Mouse (Mus musculus) thymus, postnatal 25 days (tissue): ENCODE results near the gene Scgb1c1.
"Not testable (repeated sequence)": the region's sequence is repeated elsewhere in the genome, so short reads cannot be mapped to it uniquely, and the experiment has no call there.

ENCODE experiments used
- DNase-seq: peaks from one replicate; pipeline ENCODE4 v3.0.0; 2022

Gene Scgb1c1

DNA sequence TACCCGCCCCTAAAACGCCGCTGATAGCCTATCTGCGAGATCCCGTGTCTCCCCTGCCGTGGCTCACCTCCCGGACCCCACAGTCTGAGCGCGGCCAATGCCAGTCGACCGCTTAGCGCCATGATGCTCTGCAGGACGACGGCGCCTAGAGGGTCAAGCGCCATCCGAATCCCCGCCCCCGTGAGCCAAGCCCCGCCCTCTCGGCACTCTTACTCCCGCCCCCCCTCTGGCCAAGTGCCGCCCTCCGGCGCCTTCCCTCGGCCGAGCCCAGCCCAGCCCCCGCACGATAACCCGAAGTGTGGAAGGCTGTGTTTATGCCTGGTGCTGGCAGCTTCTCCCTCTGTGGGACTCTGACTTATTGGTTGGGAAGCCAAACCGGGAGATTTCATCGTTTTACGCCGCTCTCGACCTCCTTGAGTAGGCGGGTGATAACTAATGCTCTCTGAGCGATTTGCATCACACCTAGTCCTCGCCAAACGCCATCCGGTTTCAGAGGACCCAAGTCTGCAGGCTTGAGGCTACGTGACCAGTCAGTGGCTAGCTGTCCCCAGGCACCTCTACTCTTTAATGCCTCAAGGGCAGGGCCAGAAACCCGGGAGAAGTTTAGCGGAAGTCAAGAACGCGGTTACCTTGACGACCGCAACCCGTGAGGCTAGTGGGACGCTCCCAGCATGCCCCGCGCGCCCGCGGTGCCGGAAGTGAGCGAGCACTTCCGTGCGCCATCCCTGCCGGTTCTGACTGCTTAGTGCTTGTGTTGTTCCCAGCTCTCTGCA lies 36.5 kb downstream of the Scgb1c1 start, which contains the start of the genes Psmd13 and Sirt3:
Gene Psmd13, plus strand, starts transcription at position 273 of the 773 bp plus-strand sequence.
Gene Sirt3, minus strand, starts transcription at position 614 of the 773 bp plus-strand sequence.
- peak; percentile 92 for DNase-seq

DNA sequence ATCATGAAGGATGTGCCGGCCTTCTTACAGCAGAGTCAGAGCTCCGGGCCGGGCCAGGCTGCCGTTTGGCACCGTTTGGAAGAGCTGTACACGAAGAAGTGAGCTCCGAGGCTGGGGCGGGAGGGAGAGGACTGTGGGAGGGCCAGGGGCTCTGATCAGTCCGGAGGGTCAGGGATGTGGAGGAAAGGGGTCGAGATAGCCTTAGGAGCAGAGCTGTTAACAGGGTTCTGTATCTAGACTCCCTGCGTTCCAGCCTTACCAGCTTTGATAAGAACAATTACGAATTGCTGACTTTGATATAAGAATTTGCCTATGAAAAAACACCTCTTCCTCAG lies 37.1 kb downstream of the Scgb1c1 start:
- DNase-seq = no peak

DNA sequence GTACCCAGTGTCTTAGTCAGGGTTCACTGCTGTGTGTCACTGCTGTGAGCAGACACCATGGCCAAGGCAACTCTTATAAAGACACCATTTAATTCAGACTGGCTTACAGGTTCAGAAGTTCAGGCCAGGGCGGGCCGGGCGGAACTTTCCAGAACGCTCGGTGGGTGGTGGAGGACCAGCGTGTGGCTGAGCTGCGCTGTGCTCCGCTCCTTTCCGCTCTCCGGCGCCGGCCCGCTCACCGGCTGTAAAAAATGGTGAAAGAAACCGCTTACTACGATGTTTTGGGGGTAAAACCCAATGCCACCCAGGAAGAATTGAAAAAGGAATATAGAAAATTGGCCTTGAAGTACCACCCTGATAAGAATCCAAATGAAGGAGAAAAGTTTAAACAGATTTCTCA lies 45.3 kb downstream of the Scgb1c1 start:
- not testable (repeated sequence) for DNase-seq

DNA sequence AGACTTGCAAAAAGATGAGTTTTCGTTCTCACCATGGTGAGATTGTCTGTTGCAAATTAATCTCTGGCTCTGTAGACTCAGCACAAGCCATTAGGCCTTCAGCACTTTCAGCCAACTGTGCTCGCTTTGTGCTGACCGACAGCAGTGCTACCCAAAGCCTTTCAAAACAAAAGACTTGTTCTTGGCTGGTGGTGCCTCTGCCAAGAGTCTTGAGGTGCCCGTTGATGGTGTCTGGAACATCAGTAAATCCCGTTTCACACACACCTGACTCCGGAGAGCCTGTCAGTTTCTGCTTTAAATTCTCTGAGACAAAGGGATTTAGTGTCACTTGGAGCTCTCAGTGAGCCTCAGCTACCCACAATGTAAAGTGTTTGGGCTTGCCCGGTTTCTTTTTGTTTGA lies 48.7 kb downstream of the Scgb1c1 start:
- no peak for DNase-seq

DNA sequence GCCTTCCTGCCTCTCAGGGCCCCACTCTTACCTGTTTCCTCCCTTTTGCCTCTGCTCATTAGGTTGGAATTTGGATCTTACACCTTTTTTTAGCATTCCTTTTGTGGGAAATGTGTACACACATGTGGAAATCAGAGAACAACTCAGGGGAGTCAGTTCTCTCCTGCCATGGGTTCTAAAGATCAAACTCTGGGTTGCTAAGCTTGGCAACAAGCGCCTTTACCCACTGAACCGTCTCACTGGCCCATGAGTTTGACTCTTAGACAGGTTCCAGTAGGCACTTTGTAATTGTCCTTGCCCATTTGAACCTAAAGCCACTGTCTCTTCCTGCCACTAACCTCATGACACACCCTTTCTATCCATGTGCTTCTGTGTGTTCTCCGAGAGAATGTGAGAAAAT lies 49.3 kb downstream of the Scgb1c1 start:
- DNase-seq = no peak
